Mouse (Mus musculus): ENCODE data around the gene Foxp2. TPM values are rescaled to one million over a fixed set of nuclear protein-coding genes. Genes with fewer than 3 reads are reported as not detected.

Foxp2 gene
- 9.0 and 17.9 TPM in 2 replicates for polyA plus RNA-seq (2016; fragmentation: Nextera tagmentation; extraction: Ambion mirVana)

DNA sequence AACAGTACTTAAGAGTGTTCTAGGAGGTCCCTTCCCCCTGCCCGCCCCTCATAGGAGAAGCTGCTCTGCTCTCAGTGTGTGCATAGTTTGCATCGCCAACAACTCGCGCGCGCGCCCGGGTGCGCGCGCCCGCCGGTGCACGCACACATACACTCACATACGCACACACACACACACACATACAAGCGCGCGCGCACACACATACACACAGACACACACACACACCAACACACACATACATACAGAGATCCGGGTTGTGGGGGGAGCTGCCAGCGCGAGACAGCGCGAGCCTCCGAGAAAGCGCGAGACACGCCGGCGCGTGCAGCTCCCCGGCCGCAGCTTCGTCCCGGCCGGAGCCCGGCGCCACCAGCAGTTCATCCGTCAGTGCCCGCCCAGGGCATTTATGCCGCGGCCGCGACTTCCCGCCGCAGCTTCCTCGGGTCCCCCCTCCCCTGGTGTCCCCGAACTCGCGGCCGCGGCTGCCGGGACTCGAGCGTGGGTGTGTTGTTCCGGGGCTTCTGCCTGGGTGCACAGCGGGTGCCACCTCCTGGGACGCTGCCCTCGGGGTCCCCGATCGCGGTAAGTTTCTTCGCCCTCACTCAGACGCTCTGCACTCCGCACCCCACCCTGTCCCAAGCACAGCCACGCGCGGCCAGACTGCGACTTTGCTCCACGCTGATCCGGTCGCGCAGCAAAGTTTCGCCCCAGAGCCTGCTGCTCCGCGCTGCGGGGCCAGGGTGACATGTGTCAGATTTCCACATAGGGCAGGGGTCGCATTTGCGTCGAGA, at the start of gene Foxp2:
Foxp2 (plus strand) TSS at position 167 of the 788 bp plus-strand sequence.
- no peaks in the 10 kb centered on the region for H3K9me3 ChIP-seq (replicated peaks)
- H3K27me3 ChIP-seq (ENCODE audit: low read depth, poor library complexity, severe bottlenecking), result peaks cover 10% of the 10 kb centered on the region; the same call in 1 of the 2 replicates
- WGBS, result under 1% methylated on average over 66 of the region's 80 CpGs
- H3K27ac ChIP-seq, result peak within 1 kb of the TSS; percentile 93
- no peaks in the 10 kb centered on the region for H3K36me3 ChIP-seq
- peak; percentile 82 for DNase-seq (ENCODE audit: low spot score)
- peaks cover 49% of the 10 kb centered on the region for H3K4me1 ChIP-seq
- H3K4me3 ChIP-seq, result peak within 1 kb of the TSS; percentile 78

DNA sequence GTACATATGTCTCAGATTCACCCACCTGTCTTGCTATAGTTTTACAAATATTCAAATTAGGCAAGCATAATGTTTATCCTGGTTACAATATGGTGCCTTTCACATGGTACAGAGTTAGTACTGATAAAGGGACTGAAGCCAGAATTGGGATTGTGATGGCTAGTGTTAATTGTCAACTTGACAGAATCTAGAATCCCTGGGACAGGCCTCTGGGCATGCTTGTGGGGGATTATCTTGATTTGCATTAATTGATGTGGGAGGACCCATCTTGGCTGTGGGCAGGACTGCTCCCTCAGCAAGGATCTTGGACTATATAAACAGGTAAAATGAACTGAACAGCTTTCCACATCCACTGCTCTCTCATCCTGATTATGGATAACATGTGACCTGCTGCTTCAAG, 15.9 kb upstream of the Foxp2 start:
- no peaks in the 10 kb centered on the region for H3K36me3 ChIP-seq
- no peak for DNase-seq (ENCODE audit: low spot score)
- no peaks in the 10 kb centered on the region for H3K4me1 ChIP-seq
- no peak overlapping the region for H3K4me3 ChIP-seq
- no peaks in the 10 kb centered on the region for H3K27me3 ChIP-seq (ENCODE audit: low read depth, poor library complexity, severe bottlenecking)
- H3K9me3 ChIP-seq (replicated peaks), result no peaks in the 10 kb centered on the region
- no peak overlapping the region for H3K27ac ChIP-seq

DNA sequence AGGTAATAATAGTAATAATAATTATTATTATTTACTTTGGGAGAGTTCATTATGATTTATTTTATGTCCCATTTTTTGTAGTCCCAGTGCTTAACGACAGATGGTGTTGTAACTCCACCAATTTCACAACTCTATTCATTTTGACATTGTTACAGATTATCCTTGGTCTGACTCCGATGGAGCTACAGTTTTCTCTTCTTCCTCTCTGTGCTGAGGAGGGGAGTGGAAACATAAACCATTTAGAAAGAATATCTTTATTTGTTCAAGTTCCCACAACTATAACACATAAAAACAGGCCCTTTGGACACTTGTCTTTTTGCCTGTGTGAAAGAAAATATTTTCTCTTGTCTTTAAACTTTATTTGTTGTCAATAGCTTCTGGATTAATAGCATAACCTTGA, 4.1 kb upstream of the Foxp2 start:
- H3K4me3 ChIP-seq, result no peak overlapping the region
- WGBS, result 11% methylated on average over 2 of the region's 2 CpGs
- no peak for DNase-seq (ENCODE audit: low spot score)
- peaks cover 34% of the 10 kb centered on the region for H3K4me1 ChIP-seq
- peaks cover under 1% of the 10 kb centered on the region; the same call in 1 of the 2 replicates for H3K27me3 ChIP-seq (ENCODE audit: low read depth, poor library complexity, severe bottlenecking)
- no peaks in the 10 kb centered on the region for H3K36me3 ChIP-seq
- H3K27ac ChIP-seq, result no peak overlapping the region
- no peaks in the 10 kb centered on the region for H3K9me3 ChIP-seq (replicated peaks)

DNA sequence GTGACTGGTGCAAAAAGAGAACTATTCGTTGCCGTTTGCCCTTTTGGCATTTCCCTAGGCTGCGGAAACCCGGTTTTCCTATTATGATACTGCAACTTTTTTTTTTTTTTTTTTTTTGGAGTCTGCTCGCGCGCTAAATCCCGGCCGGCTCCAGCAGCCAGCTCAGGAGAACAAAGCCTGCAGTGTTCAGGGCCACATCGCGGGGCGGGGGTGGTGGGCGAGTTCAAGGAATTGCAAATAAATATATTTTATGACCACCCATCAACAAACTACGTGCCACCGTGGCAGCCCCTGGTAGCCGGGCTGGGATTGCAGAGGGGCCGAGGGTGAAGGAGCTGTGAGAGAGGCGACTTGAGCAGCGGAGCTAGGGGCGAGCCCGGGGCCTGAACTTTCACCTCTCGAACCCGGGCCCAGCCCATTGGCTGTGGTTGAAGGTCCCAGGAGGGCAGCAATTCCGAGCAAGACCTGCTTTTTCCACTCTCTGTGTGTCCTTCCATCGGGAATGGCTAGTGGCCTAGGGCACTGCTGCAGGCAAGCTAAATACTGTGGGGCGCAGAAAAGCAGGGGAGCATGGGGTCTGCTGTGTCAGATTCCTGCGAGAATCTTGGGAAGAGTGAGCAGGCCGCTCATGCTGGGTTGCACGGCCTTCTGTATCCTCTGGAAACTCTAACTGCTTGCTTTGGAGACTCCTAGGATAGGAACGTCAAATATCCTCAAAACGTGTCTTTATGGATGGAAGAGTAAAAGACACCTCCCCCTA, 2.9 kb upstream of the Foxp2 start:
- Histone ChIP-seq H3K27me3 (ENCODE audit: low read depth, poor library complexity, severe bottlenecking) (peaks cover 10% of the 10 kb centered on the region; the same call in 1 of the 2 replicates), H3K4me3 (peak overlapping the region; percentile 78), H3K4me1 (peaks cover 45% of the 10 kb centered on the region), H3K27ac (peak overlapping the region; percentile 93), H3K9me3 (replicated peaks) (no peaks in the 10 kb centered on the region), H3K36me3 (no peaks in the 10 kb centered on the region)
- under 1% methylated on average over 31 of the region's 31 CpGs for WGBS
- peak; percentile 83 for DNase-seq (ENCODE audit: low spot score)

DNA sequence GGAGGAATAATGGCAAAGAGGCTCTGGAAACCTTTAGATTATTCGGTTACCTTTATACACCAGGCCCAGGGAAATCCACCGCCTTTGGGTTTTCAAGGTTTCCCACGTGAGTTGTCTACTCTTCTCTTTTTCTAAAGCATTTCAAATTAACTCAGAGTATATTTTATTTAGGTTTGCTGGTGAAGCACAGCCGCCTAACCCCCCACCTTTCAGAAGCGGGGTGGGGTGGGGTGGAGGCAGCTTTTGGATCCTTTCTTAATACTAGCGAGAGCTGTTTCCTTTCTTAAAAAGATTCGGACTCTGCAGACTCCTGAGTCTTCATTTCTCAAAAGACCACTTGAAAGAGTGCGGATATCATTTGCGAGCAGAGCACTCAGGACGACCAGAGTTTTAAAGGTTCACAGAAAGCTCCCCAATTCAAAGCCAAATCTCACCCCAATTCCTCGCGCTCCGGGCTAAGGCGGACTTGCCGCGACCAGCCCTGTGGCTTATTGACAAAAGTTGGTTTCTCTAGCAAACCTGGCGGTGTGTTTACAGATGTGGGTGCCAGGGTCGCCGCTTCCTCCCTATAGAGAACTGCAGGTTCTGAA, 2.0 kb upstream of the Foxp2 start:
- H3K9me3 ChIP-seq (replicated peaks), result no peaks in the 10 kb centered on the region
- peak; percentile 52 for DNase-seq (ENCODE audit: low spot score)
- H3K4me3 ChIP-seq, result peak overlapping the region; percentile 78
- peaks cover 10% of the 10 kb centered on the region; the same call in 1 of the 2 replicates for H3K27me3 ChIP-seq (ENCODE audit: low read depth, poor library complexity, severe bottlenecking)
- H3K36me3 ChIP-seq, result no peaks in the 10 kb centered on the region
- peak overlapping the region; percentile 93 for H3K27ac ChIP-seq
- peaks cover 49% of the 10 kb centered on the region for H3K4me1 ChIP-seq
- 7% methylated on average over 19 of the region's 19 CpGs for WGBS

DNA sequence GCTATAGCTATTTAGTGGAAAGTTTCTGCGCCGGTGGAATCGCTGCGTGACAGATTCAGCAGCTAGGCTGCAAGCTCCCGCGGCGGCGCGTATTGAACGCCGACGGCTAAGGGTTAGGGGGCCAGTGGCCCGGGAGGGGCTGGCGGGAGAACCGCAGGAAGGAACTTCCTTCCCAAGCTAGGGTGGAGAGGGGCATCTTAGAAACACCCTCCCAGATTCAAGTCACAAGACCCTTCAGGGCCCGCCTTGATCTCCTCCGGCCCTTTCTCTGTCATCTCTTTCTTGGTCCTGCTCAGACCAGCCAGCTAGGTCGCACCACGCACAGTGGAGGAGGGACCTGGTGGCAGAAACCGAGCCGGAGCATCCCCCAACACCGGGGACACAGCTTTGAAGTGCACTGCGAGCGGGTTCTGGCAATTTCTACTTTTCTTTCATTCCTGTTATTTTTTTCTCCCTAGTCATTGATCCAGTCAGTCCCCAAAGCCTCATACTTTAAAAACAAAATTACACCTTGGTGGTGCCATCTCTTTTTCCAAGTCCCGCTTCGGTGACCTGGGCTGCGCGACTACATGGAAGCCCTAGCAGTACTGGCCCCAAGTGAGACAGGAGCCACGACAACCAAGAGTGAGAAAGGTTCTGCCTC, 1.1 kb upstream of the Foxp2 start:
- H3K9me3 ChIP-seq (replicated peaks), result no peaks in the 10 kb centered on the region
- H3K4me1 ChIP-seq, result peaks cover 49% of the 10 kb centered on the region
- peak overlapping the region; percentile 93 for H3K27ac ChIP-seq
- peak overlapping the region; percentile 78 for H3K4me3 ChIP-seq
- H3K27me3 ChIP-seq (ENCODE audit: low read depth, poor library complexity, severe bottlenecking), result peaks cover 10% of the 10 kb centered on the region; the same call in 1 of the 2 replicates
- DNase-seq (ENCODE audit: low spot score), result peak; percentile 68
- H3K36me3 ChIP-seq, result no peaks in the 10 kb centered on the region
- under 1% methylated on average over 29 of the region's 29 CpGs for WGBS

DNA sequence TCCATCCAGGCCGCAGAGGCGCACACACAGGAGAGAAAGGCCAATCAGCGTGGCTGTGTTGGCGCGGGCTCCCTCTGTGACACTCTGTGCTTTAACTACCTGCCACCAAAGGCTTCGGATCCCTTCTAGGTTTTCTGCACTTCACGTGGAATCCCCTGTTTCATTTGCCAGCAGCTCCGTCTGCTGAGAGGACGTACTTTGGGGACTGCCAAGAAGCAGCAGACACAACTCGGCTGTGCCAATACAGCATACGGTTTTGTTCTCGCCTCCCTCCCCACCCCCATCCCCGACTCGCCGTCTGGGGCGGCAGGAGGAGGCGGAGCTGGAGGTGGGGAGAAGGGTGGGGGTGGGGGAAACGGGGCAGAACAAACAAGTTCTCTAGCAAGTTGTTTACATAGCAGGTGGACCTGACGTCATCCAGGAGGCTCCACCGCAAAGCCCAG, 549 bp upstream of the Foxp2 start:
- no peaks in the 10 kb centered on the region for H3K9me3 ChIP-seq (replicated peaks)
- peak overlapping the region; percentile 93 for H3K27ac ChIP-seq
- peak; percentile 83 for DNase-seq (ENCODE audit: low spot score)
- WGBS, result under 1% methylated on average over 20 of the region's 20 CpGs
- peak overlapping the region; percentile 78 for H3K4me3 ChIP-seq
- H3K4me1 ChIP-seq, result peaks cover 49% of the 10 kb centered on the region
- peaks cover 10% of the 10 kb centered on the region; the same call in 1 of the 2 replicates for H3K27me3 ChIP-seq (ENCODE audit: low read depth, poor library complexity, severe bottlenecking)
- no peaks in the 10 kb centered on the region for H3K36me3 ChIP-seq

DNA sequence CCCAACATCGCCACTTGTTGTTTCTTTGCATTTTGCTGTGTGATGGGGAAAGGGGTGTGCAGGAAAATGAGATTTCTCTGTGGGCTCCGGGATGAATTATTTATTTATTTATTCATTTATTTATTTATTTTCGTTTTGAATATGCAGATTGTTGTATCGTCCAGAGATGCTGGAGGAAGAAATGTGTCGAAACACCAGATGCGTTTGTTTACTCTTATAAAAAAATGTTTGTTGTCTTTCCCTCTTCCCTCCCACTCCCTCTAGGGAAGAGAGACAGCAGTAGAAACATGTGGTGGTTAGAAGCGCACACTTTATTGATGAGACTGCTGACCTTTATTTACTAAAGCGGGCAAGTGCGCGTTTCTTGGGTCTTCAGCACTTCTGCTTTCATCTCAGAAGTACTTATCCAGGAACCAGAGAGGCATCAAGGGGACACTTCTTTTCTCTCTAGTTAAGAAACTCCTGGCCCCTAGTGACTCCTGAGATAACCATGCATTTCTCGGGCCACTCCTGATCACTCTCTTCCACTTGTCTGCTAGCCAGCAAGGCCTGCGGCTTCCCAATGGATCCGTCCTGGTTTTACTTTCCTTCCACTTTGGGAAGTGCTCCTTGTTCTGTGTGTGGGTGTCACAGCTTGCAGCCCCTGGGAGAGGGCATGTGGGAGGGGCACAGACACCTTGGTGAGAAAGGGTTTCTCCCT, 972 bp downstream of the Foxp2 start:
- Histone ChIP-seq H3K9me3 (replicated peaks) (no peaks in the 10 kb centered on the region), H3K27ac (peak overlapping the region; percentile 93), H3K27me3 (ENCODE audit: low read depth, poor library complexity, severe bottlenecking) (peaks cover 10% of the 10 kb centered on the region; the same call in 1 of the 2 replicates), H3K4me3 (peak overlapping the region; percentile 78), H3K36me3 (no peaks in the 10 kb centered on the region), H3K4me1 (peaks cover 49% of the 10 kb centered on the region)
- WGBS, result 2% methylated on average over 13 of the region's 13 CpGs
- DNase-seq (ENCODE audit: low spot score), result peak; percentile 34

DNA sequence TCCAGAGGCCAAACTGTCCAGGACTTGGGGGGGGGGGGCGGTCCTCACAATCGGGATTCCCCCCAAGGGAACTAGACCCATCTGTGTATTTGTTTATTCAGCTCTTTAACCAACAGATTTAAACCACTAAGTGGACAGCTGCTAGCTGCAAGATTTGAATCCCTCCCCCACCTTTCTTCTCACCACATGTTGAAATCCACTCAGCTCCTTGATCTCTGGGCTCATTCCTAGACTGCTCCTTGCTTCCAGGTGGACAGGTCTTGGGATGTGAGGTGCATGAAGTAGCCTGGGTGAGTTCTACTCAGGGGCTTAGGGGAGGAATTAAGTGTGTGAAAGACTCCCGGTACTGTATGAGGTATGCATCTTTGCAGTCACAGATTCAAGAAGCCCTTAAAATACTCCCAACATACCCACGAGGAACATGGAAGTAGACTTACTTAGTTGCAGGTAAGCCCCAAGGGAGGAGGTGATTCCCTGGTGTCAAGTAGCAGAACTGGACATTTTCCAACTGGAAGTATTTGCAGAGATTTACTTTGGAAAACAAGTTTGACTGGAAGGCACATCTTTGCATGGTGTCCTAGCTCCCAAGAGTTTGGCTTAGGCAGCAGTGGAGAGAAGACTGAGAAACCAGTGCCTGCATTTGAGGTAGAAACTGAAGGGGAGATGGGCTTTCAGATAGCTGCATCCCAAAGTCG, 2.3 kb downstream of the Foxp2 start:
- H3K36me3 ChIP-seq, result no peaks in the 10 kb centered on the region
- peaks cover 41% of the 10 kb centered on the region for H3K4me1 ChIP-seq
- peaks cover 10% of the 10 kb centered on the region; the same call in 1 of the 2 replicates for H3K27me3 ChIP-seq (ENCODE audit: low read depth, poor library complexity, severe bottlenecking)
- DNase-seq (ENCODE audit: low spot score), result no peak
- 27% methylated on average over 5 of the region's 5 CpGs for WGBS
- no peak overlapping the region for H3K27ac ChIP-seq
- 0 out of 2 replicates have a peak overlapping the region, but pooled peaks have one; percentile 13 for H3K4me3 ChIP-seq
- no peaks in the 10 kb centered on the region for H3K9me3 ChIP-seq (replicated peaks)

DNA sequence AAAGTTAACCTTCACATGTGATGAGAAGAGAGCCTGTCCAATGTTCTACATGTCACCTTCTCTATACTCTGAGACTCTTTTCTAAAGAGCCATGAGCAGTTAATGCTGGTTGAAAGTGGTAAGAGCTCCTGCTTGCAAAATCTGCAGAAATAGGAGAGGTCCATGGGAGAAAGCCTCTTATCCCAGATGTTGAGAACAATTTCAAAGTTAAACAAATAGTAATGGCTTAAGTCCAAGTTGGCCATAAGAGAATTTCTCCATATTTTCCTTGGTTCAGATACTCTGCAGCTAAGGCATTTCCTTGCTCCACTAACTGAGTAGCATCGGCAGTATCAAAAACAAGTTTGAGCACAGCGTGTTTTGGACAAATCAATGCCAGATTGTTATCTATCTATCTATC, 13.9 kb downstream of the Foxp2 start:
- Histone ChIP-seq H3K9me3 (replicated peaks) (no peaks in the 10 kb centered on the region), H3K4me3 (no peak overlapping the region), H3K27me3 (ENCODE audit: low read depth, poor library complexity, severe bottlenecking) (no peaks in the 10 kb centered on the region), H3K27ac (no peak overlapping the region), H3K36me3 (no peaks in the 10 kb centered on the region), H3K4me1 (no peaks in the 10 kb centered on the region; the same call in 1 of the 2 replicates)
- DNase-seq (ENCODE audit: low spot score), result no peak
- WGBS, result 97% methylated on average over 2 of the region's 2 CpGs

DNA sequence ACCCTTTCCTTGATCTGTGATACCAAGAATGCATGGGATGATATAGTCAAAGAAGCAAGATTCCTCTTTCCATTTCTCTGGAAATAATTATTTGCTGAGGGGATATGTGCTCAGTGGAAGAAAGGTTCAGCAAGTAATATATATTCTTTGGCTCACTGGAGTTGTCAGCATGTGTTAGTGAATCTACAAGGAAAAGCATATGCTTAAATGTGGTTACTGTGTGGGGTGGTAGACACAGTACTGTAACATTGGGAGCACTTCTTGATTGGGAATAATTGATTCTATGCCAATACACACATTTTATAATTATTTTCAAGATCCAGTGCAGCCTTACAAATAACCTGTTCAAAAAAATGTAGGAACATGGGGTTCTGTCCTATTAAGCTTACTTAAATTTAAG, 21.6 kb downstream of the Foxp2 start:
- no peak for DNase-seq (ENCODE audit: low spot score)
- Histone ChIP-seq H3K27me3 (ENCODE audit: low read depth, poor library complexity, severe bottlenecking) (no peaks in the 10 kb centered on the region), H3K9me3 (replicated peaks) (no peaks in the 10 kb centered on the region), H3K4me3 (no peak overlapping the region), H3K36me3 (no peaks in the 10 kb centered on the region), H3K4me1 (no peaks in the 10 kb centered on the region), H3K27ac (no peak overlapping the region)
